Mouse (Mus musculus) neural tube, embryonic 14.5 days (tissue): ENCODE results near the gene Mettl7a2. TPM values are rescaled to one million over a fixed set of nuclear protein-coding genes. Genes with fewer than 3 reads are reported as not detected.
"Not testable (repeated sequence)": the region's sequence is repeated elsewhere in the genome, so short reads cannot be mapped to it uniquely, and the experiment has no call there.

ENCODE experiments used
- ATAC-seq: fragments of 200-750 bp; cut with Nextera tagmentation; 2 replicates; pipeline ENCODE4 v1.8.0; 2017; ENCODE audit warnings: low read depth, mild to moderate bottlenecking, moderate TSS enrichment, moderate library complexity
- H3K27ac ChIP-seq: fragments of 300-500 bp; sonication (generic); 2 replicates; pipeline ENCODE4 v1.5.1; 2014; ENCODE audit warnings: low read depth, mild to moderate bottlenecking, control low read depth, low read length, moderate library complexity, mixed read lengths
- H3K27me3 ChIP-seq: fragments of 300-500 bp; sonication (generic); 2 replicates; pipeline ENCODE4 v1.6.1; 2014; ENCODE audit warnings: low read length; ENCODE audit not compliant: control insufficient read depth, insufficient read depth
- H3K36me3 ChIP-seq: fragments of 300-500 bp; sonication (generic); 2 replicates; pipeline ENCODE4 v1.6.1; 2014; ENCODE audit warnings: low read length, mixed read lengths; ENCODE audit not compliant: control insufficient read depth, insufficient read depth
- H3K4me1 ChIP-seq: fragments of 300-500 bp; sonication (generic); 2 replicates; pipeline ENCODE4 v1.6.1; 2014; ENCODE audit warnings: low read length; ENCODE audit not compliant: control insufficient read depth, insufficient read depth
- H3K4me2 ChIP-seq: fragments of 300-500 bp; sonication (generic); 2 replicates; pipeline ENCODE4 v1.6.1; 2014; ENCODE audit warnings: mild to moderate bottlenecking, low read depth, low read length, control low read depth
- H3K4me3 ChIP-seq: fragments of 300-500 bp; sonication (generic); 2 replicates; pipeline ENCODE4 v1.5.1; 2014; ENCODE audit warnings: low read depth, low read length, control low read depth, mixed read lengths
- H3K9ac ChIP-seq: fragments of 300-500 bp; sonication (generic); replicated peaks from 2 replicates; pipeline ENCODE4 v1.6.1; 2014; ENCODE audit warnings: low read depth, mild to moderate bottlenecking, control low read depth, low read length, mixed read lengths
- H3K9me3 ChIP-seq: fragments of 300-500 bp; sonication (generic); 2 replicates; pipeline ENCODE4 v1.6.1; 2016; ENCODE audit warnings: low read length; ENCODE audit not compliant: control insufficient read depth
- WGBS: fragments of 180-500 bp; shearing (Covaris S2); extraction: QIAGEN DNeasy Blood & Tissue Kit; methylation state at CpG from one replicate; pipeline ENCODE4 v1.1.7; 2014; 5-methylcytosine and 5-hydroxymethylcytosine counted together
- polyA plus RNA-seq: library from polyadenylated mRNA; unstranded; fragments of >200 nt; fragmentation: Nextera tagmentation; extraction: Ambion mirVana; gene quantifications from 2 replicates; pipeline ENCODE4 v1.2.1, GENCODE M21; 2014

Mettl7a2 gene
- polyA plus RNA-seq, 1 experiment from 2014 or later: not detected

GRCm38 (mm10) chr15:100355876-100356275 is 2.9 kb downstream of the Mettl7a2 start:
- 48% methylated on average over 5 of the region's 5 CpGs for WGBS
- no peaks in the 10 kb centered on the region for H3K9me3 ChIP-seq
- H3K9ac ChIP-seq: no peak overlapping the region
- H3K4me2 ChIP-seq: no peak overlapping the region
- no peaks in the 10 kb centered on the region for H3K27me3 ChIP-seq
- no peak overlapping the region for H3K4me3 ChIP-seq
- H3K27ac ChIP-seq: no peak overlapping the region
- no peaks in the 10 kb centered on the region for H3K4me1 ChIP-seq
- ATAC-seq: no peak
- no peaks in the 10 kb centered on the region for H3K36me3 ChIP-seq

DNA sequence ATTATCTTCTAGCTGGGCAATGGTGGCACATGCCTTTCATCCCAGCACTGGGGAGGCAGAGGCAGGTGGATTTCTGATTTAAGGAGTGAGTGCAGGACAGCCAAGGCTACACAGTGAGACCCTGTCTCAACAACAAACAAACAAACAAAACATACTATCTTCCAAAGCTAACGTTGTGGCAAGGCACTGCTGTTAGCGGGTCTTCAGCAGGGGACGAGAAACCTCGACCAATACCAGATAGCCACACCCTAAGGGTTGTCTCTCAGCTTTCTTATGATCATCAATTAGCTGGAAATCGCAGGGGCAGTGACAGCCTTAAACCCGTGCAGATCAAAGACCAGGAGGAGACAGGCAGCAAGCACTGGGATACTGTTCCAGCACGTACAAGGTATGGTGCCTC is 11.2 kb downstream of the Mettl7a2 start, which contains the start of gene Higd1c:
Gene Higd1c, plus strand, starts transcription at position 301 of the 400 bp plus-strand sequence.
- Histone ChIP-seq H3K4me1 (no peaks in the 10 kb centered on the region), H3K27me3 (no peaks in the 10 kb centered on the region), H3K9me3 (no peaks in the 10 kb centered on the region), H3K4me3 (no peak within 1 kb of the TSS), H3K36me3 (no peaks in the 10 kb centered on the region), H3K4me2 (no peak within 1 kb of the TSS), H3K9ac (no peak within 1 kb of the TSS), H3K27ac (no peak within 1 kb of the TSS)
- WGBS: 72% methylated on average over 7 of the region's 7 CpGs
- ATAC-seq: no peak

DNA sequence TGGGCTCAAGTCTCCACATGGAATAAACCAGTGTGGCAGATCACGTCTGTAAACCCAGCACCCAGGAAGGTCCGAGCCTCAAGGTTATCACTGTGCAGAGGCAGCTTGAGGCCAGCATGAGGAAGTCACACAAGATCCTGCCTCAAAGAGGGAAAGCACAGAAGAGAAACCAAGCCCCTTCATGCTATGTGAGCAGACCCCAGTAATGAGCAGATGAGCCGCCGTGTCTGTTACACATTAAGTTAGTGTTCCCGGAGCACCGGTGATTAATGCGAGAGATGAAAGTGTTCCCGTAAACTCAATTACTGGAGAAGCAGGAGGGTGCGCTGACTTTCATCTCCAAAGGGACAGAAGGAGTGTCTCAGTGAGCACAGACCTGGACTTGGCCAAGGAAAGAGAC is 13.0 kb downstream of the Mettl7a2 start:
- H3K9ac ChIP-seq, H3K27ac ChIP-seq, H3K36me3 ChIP-seq, H3K27me3 ChIP-seq, H3K4me2 ChIP-seq, ATAC-seq, H3K4me3 ChIP-seq, H3K4me1 ChIP-seq, H3K9me3 ChIP-seq: not testable (repeated sequence)
- WGBS: 35% methylated on average over 9 of the region's 9 CpGs

DNA sequence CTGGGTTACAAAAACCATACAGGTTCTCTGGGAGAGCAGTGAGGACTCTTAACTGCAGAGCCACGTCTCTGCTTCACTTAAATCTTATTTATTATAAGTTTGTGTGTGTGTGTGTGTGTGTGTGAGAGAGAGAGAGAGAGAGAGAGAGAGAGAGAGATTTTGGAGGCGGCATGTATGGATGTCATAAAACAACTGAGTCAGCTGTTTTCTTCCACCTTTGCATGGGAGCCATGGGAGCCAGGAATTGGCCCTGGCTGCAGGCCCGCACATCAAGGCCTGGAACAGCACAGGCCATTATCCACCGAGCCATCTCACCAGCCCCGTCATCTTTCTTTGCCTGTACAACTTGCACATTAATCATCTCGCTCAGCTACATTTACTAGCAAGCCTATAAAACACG is 14.1 kb downstream of the Mettl7a2 start:
- no peak for ATAC-seq
- no peak overlapping the region for H3K4me3 ChIP-seq
- H3K9ac ChIP-seq: no peak overlapping the region
- no peaks in the 10 kb centered on the region for H3K36me3 ChIP-seq
- WGBS: 53% methylated on average over 7 of the region's 7 CpGs
- H3K27ac ChIP-seq: no peak overlapping the region
- H3K4me1 ChIP-seq: no peaks in the 10 kb centered on the region
- H3K9me3 ChIP-seq: no peaks in the 10 kb centered on the region
- H3K4me2 ChIP-seq: no peak overlapping the region
- H3K27me3 ChIP-seq: no peaks in the 10 kb centered on the region

DNA sequence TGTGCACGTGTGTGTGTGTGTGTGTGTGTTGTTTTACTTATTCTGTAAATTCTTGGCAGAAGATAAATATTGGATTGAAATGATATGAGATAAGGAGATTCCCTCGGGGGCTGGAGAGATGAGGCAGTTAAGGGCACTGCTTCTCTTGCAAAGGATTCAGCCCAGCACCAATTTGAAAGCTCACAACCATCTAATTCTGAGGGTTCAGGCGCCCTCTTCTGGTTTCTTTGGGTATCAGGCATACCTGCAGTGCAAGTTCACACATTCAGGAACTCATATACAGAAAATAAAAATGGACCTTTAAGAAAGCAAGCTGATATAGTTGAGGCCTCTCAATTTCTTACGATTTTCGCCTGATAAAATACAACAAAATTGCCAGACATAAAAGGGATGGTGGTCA is 22.1 kb downstream of the Mettl7a2 start:
- ATAC-seq: no peak
- no peak overlapping the region for H3K4me3 ChIP-seq
- no peaks in the 10 kb centered on the region for H3K9me3 ChIP-seq
- no peak overlapping the region for H3K4me2 ChIP-seq
- H3K9ac ChIP-seq: no peak overlapping the region
- no peak overlapping the region for H3K27ac ChIP-seq
- no peaks in the 10 kb centered on the region for H3K27me3 ChIP-seq
- no peaks in the 10 kb centered on the region for H3K36me3 ChIP-seq
- H3K4me1 ChIP-seq: no peaks in the 10 kb centered on the region
- WGBS: 35% methylated on average over 5 of the region's 5 CpGs

GRCm38 (mm10) chr15:100377847-100378505 is 25.0 kb downstream of the Mettl7a2 start:
- not testable (repeated sequence) for H3K4me2 ChIP-seq, H3K4me3 ChIP-seq, H3K27me3 ChIP-seq, H3K4me1 ChIP-seq, H3K9ac ChIP-seq, H3K36me3 ChIP-seq, H3K9me3 ChIP-seq, H3K27ac ChIP-seq
- ATAC-seq: 0 out of 2 replicates have a peak, but pooled peaks have one; percentile 28
- 41% methylated on average over 4 of the region's 9 CpGs for WGBS

DNA sequence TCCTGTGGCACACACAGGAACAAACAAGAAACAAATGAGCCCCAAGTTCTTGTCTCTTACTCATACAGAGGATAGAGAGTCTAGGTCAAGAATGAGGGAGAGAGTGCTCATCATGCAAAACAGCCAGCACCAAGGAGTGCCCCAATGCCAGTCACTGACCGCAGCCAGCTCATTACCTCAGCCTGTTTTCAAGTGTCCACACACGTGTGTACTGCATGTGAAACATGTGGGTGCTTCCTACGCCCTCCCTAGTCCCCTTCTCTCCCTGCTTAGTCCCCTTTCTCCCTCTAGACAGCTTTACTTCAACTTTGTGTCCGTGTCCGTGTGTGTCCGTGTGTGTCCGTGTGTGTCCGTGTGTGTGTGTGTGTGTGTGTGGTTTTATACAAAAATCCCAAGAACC is 26.7 kb downstream of the Mettl7a2 start:
- H3K4me3 ChIP-seq: no peak overlapping the region
- H3K9ac ChIP-seq: no peak overlapping the region
- H3K36me3 ChIP-seq: no peaks in the 10 kb centered on the region
- no peaks in the 10 kb centered on the region for H3K27me3 ChIP-seq
- no peak overlapping the region for H3K4me2 ChIP-seq
- ATAC-seq: no peak
- H3K27ac ChIP-seq: no peak overlapping the region
- 88% methylated on average over 8 of the region's 8 CpGs for WGBS
- H3K9me3 ChIP-seq: no peaks in the 10 kb centered on the region
- H3K4me1 ChIP-seq: no peaks in the 10 kb centered on the region

DNA sequence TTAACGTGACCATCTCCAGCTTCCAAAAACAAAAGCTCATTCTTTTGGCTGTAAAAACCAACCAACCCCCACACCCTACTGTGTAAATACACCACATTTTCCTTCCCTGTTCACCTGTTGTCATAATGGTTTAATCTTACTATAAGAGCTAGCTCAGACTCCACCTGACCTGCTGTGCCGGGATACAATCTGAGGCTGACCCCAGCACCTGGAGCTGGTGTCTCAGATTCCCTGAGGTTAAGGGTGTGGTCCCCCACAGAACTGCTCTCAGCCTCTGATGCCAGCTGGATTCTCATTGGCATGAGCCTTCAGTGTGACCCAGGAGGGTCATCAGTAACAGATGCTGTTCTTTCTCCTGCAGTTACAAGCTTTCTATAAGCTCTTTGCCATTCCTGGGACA is 27.1 kb downstream of the Mettl7a2 start:
- no peaks in the 10 kb centered on the region for H3K36me3 ChIP-seq
- WGBS: 73% methylated on average over 2 of the region's 2 CpGs
- H3K9ac ChIP-seq: no peak overlapping the region
- H3K27ac ChIP-seq: no peak overlapping the region
- no peaks in the 10 kb centered on the region for H3K27me3 ChIP-seq
- ATAC-seq: no peak
- no peak overlapping the region for H3K4me2 ChIP-seq
- no peaks in the 10 kb centered on the region for H3K9me3 ChIP-seq
- no peaks in the 10 kb centered on the region for H3K4me1 ChIP-seq
- H3K4me3 ChIP-seq: no peak overlapping the region

DNA sequence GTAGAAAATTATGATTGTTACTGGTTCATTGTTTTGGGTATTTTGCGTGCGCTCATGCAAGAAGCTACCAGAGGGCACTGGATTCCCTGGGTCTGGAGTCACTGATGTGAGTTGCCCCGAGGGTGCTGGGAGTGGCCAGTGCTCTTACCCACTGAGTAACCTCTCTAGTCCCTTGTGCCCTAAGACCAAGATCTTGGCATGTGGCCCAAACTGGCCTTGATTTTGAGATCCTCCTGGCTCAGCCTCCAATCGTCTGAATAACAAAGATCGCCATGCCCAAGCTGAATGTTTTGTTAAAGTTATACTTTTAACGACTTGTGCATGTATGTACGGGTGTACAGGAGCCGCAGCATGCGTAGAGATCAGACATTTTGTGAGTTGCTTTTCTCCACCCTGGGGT is 32.7 kb downstream of the Mettl7a2 start:
- Histone ChIP-seq H3K27me3 (no peaks in the 10 kb centered on the region), H3K4me3 (no peak overlapping the region), H3K9me3 (no peaks in the 10 kb centered on the region), H3K4me2 (no peak overlapping the region), H3K4me1 (no peaks in the 10 kb centered on the region), H3K9ac (no peak overlapping the region), H3K36me3 (no peaks in the 10 kb centered on the region), H3K27ac (no peak overlapping the region)
- WGBS: 91% methylated on average over 9 of the region's 9 CpGs
- ATAC-seq: no peak
